Mouse (Mus musculus) thymus, adult 2 months (tissue): ENCODE measurements around the gene Fam47c. TPM values are rescaled to one million over a fixed set of nuclear protein-coding genes. Genes with fewer than 3 reads are reported as not detected.

Experiments
- DNase-seq: peaks from one replicate; pipeline ENCODE4 v3.0.0; 2021
- H3K27ac ChIP-seq: fragments of 200-500 bp; 2 replicates; pipeline ENCODE4 v1.5.1; 2012; ENCODE audit warnings: low read length, control low read depth; ENCODE audit not compliant: control insufficient read depth, insufficient read depth
- H3K27me3 ChIP-seq: fragments of 200-500 bp; 2 replicates; pipeline ENCODE4 v1.6.1; 2012; ENCODE audit warnings: mild to moderate bottlenecking, low read length, moderate library complexity, mixed read lengths; ENCODE audit not compliant: control insufficient read depth, insufficient read depth
- H3K36me3 ChIP-seq: fragments of 200-500 bp; 2 replicates; pipeline ENCODE4 v1.6.1; 2012; ENCODE audit warnings: mild to moderate bottlenecking, low read length, moderate library complexity; ENCODE audit not compliant: control insufficient read depth, insufficient read depth
- H3K4me1 ChIP-seq: fragments of 200-500 bp; replicated peaks from 2 replicates; pipeline ENCODE4 v1.6.1; 2012; ENCODE audit warnings: low read length; ENCODE audit not compliant: control insufficient read depth, insufficient read depth
- H3K4me3 ChIP-seq: fragments of 200-500 bp; 2 replicates; pipeline ENCODE4 v1.5.1; 2012; ENCODE audit warnings: mild to moderate bottlenecking, low read length, control low read depth, moderate library complexity; ENCODE audit not compliant: control insufficient read depth, insufficient read depth
- CTCF ChIP-seq: fragments of 200-500 bp; IDR thresholded peaks from 2 replicates; pipeline ENCODE4 v1.5.1; 2012; ENCODE audit warnings: mild to moderate bottlenecking, control low read depth, low read length, moderate library complexity, borderline replicate concordance; ENCODE audit not compliant: control insufficient read depth, poor library complexity, insufficient read depth; ENCODE audit errors: extremely low read depth
- POLR2A ChIP-seq: fragments of 200-500 bp; IDR thresholded peaks from 2 replicates; pipeline ENCODE4 v1.6.1; 2012; ENCODE audit warnings: mild to moderate bottlenecking, low read length, control low read depth, moderate library complexity; ENCODE audit not compliant: control insufficient read depth, poor library complexity, insufficient read depth; ENCODE audit errors: extremely low read depth
- WGBS: fragments of 180-500 bp; shearing (Covaris S2); methylation state at CpG from one replicate; pipeline ENCODE4 v1.1.7; 2018; 5-methylcytosine and 5-hydroxymethylcytosine counted together
- polyA plus RNA-seq: library from polyadenylated mRNA; depleted of rRNA; stranded (reverse); fragments of >200 nt; gene quantifications from 2 replicates; pipeline ENCODE4 v1.2.3, GENCODE M21; 2012; rRNA removed

Gene Fam47c
- polyA plus RNA-seq = not detected in 2 replicates

DNA sequence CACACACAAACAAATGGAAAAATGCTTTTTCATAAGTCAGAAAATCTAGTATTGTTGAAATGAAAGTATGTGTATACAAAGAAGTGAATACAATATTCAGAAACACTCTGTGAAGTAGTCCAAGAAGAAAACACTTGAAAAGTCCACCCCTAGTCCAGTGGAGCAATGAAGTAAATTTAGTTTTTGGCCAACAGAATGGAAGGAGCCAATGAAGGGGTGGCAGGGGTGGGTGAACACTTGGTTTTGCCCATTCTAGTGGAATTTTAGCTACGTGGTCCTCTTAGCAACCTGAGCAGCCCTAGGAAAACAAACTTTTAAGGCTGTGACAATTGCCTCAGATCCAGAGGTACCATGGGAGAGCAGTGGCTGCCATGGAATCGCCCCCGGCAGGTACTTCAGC is at the start of gene Fam47c:
Fam47c (plus strand) TSS at position 301 of the 400 bp plus-strand sequence.
- H3K27me3 ChIP-seq = no peaks in the 10 kb centered on the region
- no peak for DNase-seq
- WGBS = 90% methylated on average over 3 of the region's 3 CpGs
- TF ChIP-seq CTCF (no peak), POLR2A (no peak)
- H3K27ac ChIP-seq = no peak within 1 kb of the TSS
- no peaks in the 10 kb centered on the region for H3K36me3 ChIP-seq
- no peak within 1 kb of the TSS for H3K4me3 ChIP-seq
- H3K4me1 ChIP-seq = no peaks in the 10 kb centered on the region

DNA sequence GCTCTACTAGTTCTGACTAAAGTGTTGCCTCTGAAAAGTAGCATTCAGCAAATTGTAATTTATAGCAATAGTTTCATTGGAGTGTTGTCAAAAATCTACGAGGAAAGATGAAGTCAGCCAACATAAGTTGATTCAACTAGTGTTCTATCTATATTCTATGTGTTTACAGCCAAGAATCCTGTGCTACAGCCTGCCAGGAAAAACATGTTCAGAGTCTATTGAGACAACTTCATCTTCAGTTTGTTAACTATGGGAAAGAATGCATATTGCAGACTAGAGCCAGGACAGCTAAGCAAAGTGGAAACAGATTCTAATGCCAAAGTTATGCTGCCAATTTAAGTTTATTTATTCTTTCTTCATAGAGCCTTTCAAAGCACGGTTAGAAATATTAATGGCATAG is 31.8 kb downstream of the Fam47c start:
- 68% methylated on average over 2 of the region's 2 CpGs for WGBS
- Histone ChIP-seq H3K27ac (no peak overlapping the region), H3K27me3 (no peaks in the 10 kb centered on the region), H3K36me3 (no peaks in the 10 kb centered on the region), H3K4me3 (no peak overlapping the region), H3K4me1 (no peaks in the 10 kb centered on the region)
- TF ChIP-seq CTCF = no peak
- no peak for TF ChIP-seq POLR2A
- DNase-seq = no peak

GRCm38 (mm10) chrX:78777078-78777477 is 39.5 kb downstream of the Fam47c start:
- H3K4me1 ChIP-seq = no peaks in the 10 kb centered on the region
- WGBS = 80% methylated on average over 2 of the region's 2 CpGs

More at GRCm38 (mm10) chrX:78777078-78777477, 39.5 kb downstream of the Fam47c start:
- H3K36me3 ChIP-seq = no peaks in the 10 kb centered on the region
- no peaks in the 10 kb centered on the region for H3K27me3 ChIP-seq
- H3K4me3 ChIP-seq = no peak overlapping the region
- DNase-seq = no peak
- TF ChIP-seq POLR2A (no peak), CTCF (no peak)
- no peak overlapping the region for H3K27ac ChIP-seq

Other genes with a start within 250 kb of the Fam47c start
- gene Prrg1, start 153.9 kb upstream of the Fam47c start, polyA plus RNA-seq = 5.5 and 6.5 TPM in 2 replicates